Mouse (Mus musculus): ENCODE measurements around the gene Usp30. TPM values are rescaled to one million over a fixed set of nuclear protein-coding genes. Genes with fewer than 3 reads are reported as not detected.
A peak's percentile ranks its signal among the peaks of the same experiment; 100 is the strongest.

The Usp30 gene
- 10 to 100 TPM in 3 of 4 experiments, 1 to 10 TPM in 1; 9.6 to 13.2 (median 12.0) TPM for total RNA-seq (2022)

DNA sequence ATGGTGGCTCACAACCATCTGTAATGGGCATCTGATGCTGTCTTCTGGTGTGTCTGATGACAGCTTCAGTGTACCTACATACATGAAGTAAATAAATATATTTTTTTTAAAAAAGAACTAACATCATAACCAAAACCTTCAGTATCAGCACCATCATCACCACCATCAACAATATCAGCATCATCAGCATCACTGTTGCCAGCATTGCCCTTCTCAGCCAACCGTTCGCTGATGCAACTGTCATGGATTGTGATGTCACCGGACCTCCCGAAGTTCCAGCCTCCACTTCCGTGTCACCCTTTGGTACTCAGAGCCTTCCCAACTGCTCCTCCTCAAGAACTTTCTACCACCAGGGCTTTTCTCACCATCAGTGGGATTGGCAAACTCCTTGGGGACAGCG lies at the start of gene Usp30:
Gene Usp30 (plus strand): TSS at position 301 of the 400 bp plus-strand sequence.
- no peak for DNase-seq (ENCODE audit: low spot score)

DNA sequence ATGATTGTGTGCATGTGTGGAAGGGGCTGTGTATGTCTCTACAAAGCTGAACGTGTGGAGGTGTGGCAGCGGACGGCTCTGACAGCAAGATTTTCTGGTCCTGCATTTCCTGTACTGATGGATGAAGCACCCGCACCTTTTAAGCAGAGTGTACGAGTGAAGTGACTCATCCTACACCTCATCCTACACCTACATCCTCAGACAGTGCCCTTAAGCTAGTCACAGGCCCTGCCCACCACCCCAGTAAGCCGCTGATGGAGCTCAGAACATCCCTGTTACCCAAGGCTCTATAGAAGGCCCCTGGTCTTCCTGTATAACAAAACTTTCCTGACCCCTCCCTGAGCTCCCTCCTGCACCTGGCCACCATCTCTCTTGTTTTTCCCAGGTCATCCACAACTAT lies 40.9 kb upstream of the Usp30 start:
- no peak for DNase-seq (ENCODE audit: low spot score)

DNA sequence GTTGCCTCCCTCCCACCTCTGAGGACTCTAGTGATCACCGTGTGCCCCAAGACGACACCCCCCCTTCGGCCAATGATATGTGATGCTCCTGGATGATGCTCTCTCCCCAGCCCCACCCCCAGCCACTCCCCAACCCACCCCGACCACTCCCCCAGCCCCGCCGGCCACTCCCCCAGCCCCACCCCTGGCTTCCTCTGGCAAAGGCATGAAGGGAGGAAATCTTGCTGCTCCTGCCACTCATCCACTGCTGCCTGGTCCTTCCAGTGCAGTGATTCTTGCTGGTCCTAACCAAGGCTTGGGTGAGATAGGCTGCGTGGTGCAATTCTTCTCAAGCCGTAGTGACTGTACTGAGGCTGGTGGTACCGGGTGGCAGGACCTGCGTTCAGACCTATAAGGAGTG lies 40.4 kb upstream of the Usp30 start:
- DNase-seq (ENCODE audit: low spot score) = no peak

DNA sequence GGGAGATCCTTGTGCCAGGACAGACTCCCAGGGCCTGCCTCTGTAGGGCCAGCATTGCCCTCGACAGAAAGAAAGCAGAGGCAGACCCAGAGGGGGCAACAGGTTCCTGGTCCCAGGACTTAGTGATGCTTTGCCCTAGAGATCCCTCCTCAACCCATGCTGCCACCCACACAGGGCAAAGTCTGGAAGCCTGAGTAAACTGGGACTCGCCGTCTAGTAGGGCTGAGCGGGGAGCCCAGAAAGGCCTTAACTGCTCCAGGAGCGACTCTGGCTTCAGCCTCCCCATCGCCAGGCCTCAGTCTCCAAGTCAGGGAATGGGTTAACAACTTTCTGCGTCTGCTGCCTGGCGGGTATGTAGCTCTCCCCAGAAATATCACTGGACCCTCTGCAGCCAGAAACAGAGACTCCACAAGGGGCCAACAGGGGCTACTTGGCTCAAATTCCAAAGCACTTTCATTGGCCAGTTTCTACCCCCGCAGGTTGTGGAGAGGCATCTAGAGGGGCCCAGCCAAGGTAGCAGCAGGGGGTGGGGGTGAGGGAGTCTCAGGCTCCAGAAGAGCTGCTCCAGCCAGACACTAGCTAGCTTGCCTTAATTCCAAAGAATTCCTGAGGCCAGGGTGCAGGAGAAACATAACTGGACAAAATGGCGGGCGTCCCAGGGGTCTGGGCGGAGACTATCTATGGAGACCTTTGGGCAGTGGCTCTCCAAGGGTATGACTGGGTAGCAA lies 37.9 kb upstream of the Usp30 start:
- DNase-seq (ENCODE audit: low spot score) = no peak

DNA sequence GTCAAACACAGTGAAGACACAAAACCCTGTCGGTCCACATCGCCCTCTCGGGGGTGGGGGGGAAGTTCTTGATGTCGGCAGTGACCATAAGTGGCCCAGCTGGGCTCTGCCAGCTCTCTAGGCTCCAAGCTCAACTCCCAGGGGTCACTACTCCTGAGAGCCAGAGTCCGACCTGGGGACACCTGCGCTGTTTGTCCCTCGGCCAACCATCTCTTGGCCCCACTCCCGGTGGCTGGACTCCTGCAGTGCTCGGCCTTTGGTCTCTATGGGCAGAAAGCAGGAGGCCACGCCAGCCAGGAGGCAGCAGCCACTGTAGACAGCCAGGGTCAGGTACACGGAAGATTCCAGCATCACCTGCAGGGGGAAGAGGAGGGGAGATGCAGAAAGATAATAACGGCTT lies 37.1 kb upstream of the Usp30 start:
- DNase-seq (ENCODE audit: low spot score) = no peak

DNA sequence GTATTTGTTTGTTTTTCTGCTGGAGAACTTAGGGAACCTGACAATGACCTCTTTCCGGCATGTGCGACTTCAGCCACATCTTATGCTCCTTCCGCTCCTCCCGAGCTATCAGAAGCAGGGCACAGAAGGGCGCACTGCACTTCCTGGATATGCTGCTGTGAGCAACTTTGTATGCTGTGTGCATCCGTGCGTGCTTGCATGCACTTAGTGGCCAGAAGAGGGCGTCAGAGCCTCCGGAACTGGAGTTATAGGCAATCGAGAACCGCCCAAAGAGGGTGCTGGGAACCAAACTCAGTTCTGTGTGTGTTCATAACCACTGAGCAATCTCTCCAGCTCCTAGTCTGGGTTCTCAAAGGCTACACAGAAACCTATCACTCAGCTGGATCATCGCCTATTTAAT lies 34.6 kb upstream of the Usp30 start:
- DNase-seq (ENCODE audit: low spot score) = no peak

DNA sequence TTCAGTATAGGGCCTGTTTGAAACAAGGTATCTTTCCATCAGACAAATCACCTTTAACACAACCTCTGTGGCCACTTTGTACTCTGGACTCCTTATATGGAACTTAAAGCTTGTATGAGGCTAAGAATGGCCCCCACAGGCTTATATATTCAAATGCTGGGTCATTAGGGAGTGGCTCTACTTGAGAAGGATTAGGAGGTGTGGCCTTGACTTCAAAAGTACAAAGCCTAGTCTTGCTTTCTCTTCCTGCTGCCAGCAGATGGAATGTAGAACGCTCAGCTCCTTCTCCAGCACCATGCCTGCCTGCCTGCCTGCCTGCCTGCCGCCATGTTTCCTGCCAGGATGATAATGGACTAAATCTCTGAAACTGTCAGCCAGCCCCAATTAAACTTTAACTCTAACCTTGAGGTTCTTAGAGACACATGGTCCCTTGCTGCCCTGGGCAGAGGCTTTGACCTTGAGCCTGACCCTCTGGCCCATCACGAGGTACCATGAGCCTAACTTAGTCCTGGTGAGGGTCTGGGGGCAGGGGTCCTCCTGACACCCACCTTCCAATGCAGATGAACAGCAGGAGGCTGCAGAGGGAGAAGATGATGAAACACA lies 33.0 kb upstream of the Usp30 start:
- no peak for DNase-seq (ENCODE audit: low spot score)

DNA sequence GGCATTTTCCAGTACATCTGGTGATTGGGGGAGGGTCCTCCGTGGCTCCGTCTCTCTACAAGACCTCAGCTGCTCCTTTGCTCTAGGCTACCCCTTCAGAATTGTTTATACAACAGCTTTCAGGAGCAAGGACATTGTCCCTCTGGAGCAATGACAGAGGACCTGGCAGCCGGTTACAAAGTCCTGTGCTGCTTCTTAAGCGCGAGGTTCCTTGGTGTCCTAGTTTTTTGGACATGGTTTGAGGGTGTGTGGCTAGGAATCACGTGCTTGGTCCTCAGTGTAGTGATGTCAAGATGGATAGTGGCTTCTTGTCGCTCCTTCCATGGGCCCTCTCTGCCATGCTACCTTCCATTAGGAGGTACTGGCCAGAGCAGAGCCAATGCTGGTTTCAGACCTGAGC lies 30.9 kb upstream of the Usp30 start:
- no peak for DNase-seq (ENCODE audit: low spot score)

DNA sequence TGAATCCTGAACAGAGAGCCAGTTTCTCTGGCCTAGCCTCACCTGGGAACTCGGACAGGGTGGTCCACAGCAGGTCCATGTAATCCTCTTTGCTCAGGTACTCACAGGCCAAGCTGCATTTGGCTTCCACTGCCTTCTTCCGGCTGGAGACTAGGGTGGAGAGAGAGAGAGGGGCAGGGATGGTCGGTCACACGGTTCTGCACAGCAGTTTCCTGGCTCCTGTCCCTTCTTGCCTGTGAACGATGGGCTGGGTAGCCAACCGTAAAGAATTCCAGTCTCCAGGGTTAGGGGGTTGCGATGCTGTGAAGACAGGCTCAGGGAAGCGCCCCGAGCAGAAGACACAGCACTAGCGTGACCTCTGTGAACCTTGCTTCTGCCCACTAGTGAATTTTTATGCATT lies 30.1 kb upstream of the Usp30 start:
- DNase-seq (ENCODE audit: low spot score) = no peak

DNA sequence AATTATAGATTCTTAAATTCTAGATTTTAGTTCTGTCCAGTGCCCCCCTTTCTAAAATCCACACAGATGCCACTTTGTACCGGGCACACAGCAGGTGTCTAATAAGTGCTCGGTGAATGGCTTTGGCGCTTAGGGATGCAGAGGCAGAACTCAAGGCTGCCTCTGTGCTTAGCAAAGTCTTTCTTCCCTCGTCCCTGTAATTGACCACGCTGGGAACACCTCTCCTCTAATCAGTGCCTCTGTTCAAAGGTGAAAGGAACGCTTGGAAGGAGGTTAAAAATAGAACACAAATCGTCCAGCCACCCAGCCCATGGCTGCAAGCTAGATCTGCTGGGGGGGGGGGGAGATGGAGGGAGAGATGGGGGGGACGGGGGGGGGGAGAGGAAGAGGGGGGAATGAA lies 24.8 kb upstream of the Usp30 start:
- DNase-seq (ENCODE audit: low spot score) = no peak

DNA sequence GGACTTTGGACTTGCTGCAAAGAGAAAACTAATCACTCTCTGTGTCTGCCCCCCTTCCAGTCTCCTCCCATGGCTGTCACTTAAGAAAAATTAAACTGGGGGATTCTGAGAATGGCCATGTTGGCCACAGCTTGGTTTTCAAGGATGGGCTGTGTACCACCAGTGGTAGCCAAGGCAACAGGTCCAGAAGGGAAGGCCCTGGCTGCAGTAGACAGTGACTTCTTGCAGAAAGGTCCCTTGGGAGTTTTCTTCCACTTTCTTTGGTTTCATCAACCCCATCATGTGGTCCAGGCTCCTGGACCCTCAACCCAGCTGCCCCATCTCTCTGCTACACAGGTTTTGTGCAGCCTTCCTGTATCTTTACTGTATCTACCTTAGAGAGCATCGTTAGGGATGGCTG lies 24.4 kb upstream of the Usp30 start:
- DNase-seq (ENCODE audit: low spot score) = no peak

DNA sequence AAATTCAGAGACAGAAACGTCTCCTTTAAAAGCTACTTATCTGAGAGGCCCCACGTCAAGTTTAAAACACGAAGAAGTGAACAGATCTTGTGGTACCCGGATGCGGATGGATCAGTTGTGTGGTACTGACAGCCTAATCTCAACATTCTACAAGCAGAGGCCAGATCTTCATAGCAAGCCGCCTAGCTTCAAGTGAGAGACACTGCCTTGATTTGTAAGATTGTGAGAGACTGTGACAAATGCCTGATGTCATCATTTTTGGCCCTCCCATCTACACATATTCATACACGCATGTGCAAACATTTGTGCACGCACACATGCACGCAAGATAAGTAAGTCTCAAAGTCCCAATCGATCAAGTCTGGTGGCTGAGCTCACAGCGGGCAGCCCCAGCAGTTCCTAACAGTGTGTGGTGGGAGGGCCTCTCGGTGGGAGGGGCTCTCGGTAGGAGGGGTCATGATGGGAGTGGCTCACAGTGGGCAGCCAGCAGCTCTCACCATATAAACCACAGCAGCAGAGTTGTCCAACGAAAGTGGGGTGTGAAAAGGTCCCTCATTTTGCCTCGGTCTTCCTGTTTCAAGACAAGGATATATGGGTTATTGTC lies 23.8 kb upstream of the Usp30 start:
- no peak for DNase-seq (ENCODE audit: low spot score)

DNA sequence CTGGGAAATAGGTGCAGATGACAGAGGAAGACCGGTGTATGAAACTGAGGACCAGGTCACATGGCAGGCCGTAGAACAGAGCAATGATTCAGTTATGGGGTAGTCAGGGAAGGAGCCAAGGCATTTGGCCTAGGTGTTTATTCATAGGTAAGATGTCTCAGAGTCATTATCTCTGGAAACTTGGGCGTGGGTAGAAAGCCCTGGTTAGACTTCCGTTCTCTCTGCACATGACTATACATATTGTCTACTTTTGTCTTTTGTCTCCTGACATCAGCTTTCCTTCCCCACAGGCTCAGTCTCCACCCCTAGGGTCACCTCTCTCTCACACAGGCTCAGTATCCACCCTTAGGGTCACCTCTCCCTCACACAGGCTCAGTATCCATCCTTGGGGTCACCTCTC lies 21.5 kb upstream of the Usp30 start:
- DNase-seq (ENCODE audit: low spot score) = no peak

DNA sequence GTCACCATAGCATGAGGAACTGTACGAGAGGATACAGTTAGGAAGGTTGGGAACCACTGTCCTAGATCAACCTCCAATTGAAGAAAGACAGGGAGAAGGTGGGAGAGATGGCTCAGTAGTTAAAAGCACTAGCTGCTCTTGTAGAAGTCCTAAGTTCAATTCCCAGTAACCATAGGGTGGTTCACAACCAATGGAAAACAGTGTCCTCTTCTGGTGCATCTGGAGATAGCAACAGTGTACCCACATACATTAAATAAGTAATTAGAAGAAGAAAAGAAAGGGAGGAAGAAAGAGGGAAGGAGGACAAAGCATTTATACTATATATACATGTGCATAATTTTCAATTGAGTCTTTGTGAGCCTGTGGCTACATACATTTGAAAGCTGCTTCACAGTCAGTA lies 20.1 kb upstream of the Usp30 start:
- DNase-seq (ENCODE audit: low spot score) = peak; percentile 16

DNA sequence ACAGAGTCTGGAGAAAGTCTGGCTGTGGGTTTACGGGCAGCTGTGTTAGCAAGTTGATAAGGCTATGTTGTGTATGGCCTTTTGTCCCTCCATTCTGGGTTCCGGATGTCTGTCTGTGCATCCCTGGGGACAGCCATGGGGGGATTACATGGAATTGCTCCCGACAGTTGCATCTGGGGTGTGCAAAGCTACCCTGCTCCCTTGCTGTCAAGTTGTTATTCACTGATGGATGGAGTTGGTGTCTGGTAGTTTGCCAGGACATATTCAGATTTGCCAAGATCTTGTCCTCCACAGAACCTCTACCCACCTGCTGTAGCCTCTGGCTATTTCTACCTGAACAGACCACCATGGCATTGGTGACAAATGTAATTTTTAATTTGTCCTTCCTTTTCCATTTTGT lies 19.1 kb upstream of the Usp30 start:
- no peak for DNase-seq (ENCODE audit: low spot score)

DNA sequence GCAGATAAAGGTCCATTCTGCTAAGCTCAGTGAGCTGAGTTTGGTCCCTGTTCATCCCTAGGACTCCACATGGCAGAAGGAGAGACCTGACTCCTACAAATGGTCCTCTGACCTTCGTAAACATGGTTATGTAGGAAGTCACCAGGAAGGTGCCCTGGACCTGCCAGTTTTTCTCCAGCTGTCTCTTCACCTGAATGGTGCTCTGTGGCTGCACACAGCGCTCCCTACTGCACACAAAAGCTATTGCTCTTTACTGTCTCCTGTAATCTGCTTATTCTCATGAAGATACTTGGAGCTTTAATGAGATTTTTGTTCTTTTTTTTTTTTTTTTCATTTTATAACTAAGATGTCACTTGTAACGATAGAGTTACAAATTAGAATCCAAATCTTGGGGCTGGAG lies 18.7 kb upstream of the Usp30 start:
- DNase-seq (ENCODE audit: low spot score) = no peak

DNA sequence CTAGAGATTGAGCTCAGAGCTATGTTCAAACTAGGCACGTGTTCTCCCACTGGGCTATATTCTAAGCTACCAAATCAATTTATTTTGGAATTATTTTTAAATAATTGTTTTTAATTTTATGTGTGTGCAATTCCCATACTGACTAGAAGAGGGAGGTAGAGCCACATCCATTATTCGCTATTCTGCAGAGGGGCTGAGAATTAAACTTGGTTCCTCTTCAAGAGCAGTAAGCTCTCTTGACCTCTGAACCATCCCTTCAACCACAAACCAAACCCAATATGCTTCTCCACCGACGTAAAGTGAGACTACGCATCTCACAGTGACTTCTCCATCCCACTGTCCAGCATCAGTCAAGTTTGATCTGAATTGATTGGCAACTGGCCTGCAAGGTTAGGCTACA lies 18.1 kb upstream of the Usp30 start:
- no peak for DNase-seq (ENCODE audit: low spot score)

DNA sequence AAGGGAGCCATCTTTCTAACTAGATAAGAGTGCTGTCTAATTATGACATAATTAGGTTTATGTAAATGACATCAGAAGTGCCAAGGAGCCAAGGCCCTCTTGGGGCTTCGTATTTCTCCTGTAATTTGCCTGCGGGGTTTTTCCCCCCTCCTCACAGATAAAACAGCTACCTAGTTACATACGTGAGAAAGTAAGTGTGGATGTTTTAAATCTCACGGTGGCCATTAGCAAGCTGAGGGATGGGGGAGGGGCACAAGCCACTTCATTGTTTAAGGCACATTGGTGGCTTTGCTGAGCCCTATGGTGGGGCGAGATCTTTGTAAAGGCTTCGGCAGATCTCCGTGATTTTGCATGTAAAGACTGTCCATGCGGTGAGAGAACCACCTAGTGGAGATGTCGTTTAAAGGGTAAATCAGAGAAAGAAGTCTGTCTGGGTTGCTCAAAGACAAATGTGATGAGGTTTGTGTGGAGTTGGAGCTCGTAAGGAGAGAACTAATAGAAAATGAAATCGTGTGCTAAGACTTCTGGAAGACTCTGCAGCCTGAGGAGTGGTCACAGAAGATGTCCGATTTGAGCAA lies 16.4 kb upstream of the Usp30 start:
- no peak for DNase-seq (ENCODE audit: low spot score)

DNA sequence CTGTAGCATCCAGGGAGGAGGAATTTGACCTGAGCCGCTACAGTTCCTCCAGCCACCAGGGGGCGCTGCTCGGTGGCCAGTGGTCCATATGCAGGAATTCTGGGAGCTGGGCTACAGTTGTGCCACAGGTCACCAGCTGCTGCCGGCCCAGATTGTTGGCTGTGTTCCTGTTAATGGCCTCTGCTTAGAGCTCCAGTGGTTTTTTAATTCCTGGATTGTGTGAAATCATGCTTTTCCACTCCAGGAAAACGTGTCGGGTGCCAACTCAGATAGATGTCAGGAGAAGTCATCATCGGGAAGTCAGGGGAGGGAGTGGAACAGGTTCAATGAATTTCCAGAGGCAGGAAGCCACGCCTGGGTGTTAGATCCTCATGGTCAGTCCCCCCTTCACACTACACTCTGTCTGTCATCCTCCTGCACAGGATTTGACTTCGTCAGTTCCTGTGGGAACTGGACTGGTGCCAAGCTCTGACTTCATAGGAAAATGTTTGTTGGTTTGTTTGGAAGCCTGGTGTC lies 13.0 kb upstream of the Usp30 start:
- peak; percentile 88 for DNase-seq (ENCODE audit: low spot score)

DNA sequence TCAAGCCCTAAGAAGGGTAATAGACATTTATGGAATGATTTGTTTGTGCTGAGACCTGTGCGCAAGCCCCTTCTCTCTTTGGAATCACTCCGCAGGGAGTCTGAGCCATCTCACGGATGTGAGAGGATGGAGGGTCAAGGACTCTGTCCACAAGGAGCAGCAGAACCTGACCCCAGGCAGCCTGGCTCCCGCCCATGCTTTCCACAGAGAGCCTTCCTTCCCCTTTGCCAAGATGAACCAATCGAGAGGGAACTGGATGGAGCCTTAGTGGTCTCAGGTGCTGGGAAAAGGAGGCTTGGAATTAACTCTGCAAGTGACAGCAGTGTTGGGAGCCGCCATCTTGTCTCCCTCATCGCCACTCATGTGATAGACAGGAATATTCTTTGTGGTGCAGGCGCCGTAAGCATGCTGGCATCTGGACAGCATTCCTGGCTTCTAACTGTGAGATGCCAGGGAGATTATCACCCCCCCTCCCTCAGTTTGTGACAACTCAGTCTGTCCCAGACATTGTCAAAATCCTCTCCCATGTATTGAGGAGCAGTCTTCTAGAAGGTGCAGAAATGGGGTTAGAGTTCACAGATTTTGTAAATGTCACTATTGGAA lies 8.0 kb upstream of the Usp30 start:
- DNase-seq (ENCODE audit: low spot score) = no peak

DNA sequence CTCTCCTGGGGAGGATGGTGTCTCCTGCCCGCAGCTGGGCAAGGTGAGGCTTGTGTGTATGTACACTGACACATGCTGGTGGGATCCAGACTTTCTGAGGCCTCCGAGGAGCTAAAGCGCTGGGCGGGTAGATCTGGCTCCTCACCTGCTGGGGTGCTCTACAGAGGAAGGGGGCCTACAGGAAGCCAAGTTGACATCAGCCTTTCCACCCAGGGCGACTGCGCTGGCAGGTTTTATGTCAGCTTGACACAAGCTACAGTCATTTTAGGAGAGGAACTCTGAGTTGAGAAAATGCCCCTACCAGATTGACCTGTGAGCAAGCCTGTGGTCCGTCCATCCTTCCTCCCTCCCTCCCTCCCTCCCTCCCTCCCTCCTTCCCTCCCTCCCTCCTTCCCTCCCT lies 3.6 kb upstream of the Usp30 start:
- no peak for DNase-seq (ENCODE audit: low spot score)

DNA sequence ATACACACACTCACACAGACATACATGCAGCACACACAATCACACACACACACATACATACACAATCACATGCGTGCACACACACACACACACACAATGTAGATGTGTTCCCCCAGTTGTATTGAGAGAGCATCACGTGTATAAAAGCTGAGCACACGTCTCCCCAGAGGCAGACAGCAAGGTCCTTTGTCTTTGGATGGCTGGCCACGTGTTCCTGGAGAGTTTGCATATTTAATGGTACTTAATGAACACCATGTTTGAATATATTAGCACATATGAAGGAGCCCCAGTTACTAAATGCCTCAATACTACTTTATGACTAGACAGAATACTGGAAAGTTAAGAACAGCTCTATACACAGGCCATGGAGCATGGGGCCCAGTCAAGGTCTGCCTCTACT lies 1.3 kb upstream of the Usp30 start:
- DNase-seq (ENCODE audit: low spot score) = no peak
